Comparison of ENCODE assay signal across 12 mouse cellular contexts in genomic region chr1:61698462-61699218, GRCm38 (mm10).
"Had no signal": no experiment of that assay in that cellular context is flagged by ENCODE, and none has a peak within 500 bp of the region (broad histone marks: within the 10 kb centered on the region; RNA-seq: fewer than 3 reads in every experiment).

No protein-coding gene starts in this region.

- H3K4me2 ChIP-seq: limb, embryonic 12.5 days; liver, embryonic 13.5 days; midbrain, embryonic 11.5 days; midbrain, embryonic 15.5 days had no signal

- H3K4me1 ChIP-seq: liver, embryonic 13.5 days; midbrain, embryonic 15.5 days had no signal

- H3K27me3 ChIP-seq: liver, embryonic 13.5 days; midbrain, embryonic 15.5 days had no signal

- ATAC-seq: liver, postnatal 0 days; midbrain, embryonic 15.5 days had no signal

- H3K27ac ChIP-seq: left cerebral cortex, adult 2 months; limb, embryonic 12.5 days; liver, embryonic 13.5 days; midbrain, embryonic 15.5 days had no signal

- H3K9ac ChIP-seq: limb, embryonic 12.5 days; liver, embryonic 13.5 days; liver, postnatal 0 days; midbrain, embryonic 15.5 days had no signal

- H3K4me3 ChIP-seq: left cerebral cortex, adult 2 months; limb, embryonic 12.5 days; liver, embryonic 13.5 days; midbrain, embryonic 15.5 days had no signal

- H3K9me3 ChIP-seq: limb, embryonic 12.5 days; liver, embryonic 13.5 days; midbrain, embryonic 15.5 days had no signal

- H3K36me3 ChIP-seq: limb, embryonic 12.5 days; liver, embryonic 13.5 days; midbrain, embryonic 15.5 days had no signal

- DNase-seq: kidney, adult 2 months; kidney, postnatal 25 days; liver; liver, embryonic 13.5 days; liver, postnatal 0 days; retina, postnatal 1 day; thymus, adult 18-20 months; thymus, postnatal 14 days had no signal
